Mouse (Mus musculus) brain, adult 10 weeks (tissue): ENCODE measurements around the gene Galc. TPM values are rescaled to one million over a fixed set of nuclear protein-coding genes. Genes with fewer than 3 reads are reported as not detected.

Experiments used
- polyA plus RNA-seq: library from polyadenylated mRNA; stranded (reverse); fragments of 350-450 nt; fragmentation: Illumina TruSeq; extraction: RNeasy Lipid Tissue Mini Kit (QIAGEN cat#74804); gene quantifications from one replicate; pipeline ENCODE4 v1.2.3, GENCODE M21; 2015; ENCODE audit warnings: low read depth, low replicate concordance

The Galc gene
- polyA plus RNA-seq, result 21.0 TPM

DNA sequence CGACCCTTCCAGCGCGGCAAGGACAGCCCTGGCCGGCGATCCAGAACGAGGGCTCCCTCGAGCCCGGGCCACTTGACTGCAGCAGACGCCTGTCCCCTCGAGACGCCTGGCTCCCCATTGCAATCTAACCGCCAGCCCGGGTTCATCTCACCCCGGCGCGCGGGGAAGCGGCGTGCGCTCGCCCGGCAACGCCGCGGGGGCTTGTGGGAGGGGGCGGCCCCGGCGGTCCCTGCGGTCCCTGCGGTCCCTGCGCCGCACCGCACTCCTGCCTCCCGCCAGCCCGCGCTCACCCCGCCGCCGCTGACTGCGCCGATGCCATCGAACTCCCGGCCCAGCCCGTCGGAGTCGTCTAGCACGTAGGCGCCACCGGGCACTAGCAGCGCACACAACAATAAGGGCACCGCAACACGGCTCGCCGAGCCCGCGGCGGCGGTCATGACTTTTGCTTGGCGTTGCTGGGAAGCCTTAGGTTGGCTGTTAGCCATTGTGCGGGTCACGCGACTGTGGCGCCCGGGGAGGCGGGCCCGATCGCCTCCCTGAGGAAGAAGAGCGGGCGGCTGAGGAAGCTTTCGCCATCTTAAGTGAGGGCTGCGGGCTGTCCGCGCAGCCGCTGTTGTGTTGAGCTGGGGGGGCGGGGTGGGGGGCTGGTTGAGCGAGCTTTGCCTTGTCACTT is at the start of gene Galc:
Gene Galc, minus strand, starts transcription at position 615 of the 673 bp plus-strand sequence.

DNA sequence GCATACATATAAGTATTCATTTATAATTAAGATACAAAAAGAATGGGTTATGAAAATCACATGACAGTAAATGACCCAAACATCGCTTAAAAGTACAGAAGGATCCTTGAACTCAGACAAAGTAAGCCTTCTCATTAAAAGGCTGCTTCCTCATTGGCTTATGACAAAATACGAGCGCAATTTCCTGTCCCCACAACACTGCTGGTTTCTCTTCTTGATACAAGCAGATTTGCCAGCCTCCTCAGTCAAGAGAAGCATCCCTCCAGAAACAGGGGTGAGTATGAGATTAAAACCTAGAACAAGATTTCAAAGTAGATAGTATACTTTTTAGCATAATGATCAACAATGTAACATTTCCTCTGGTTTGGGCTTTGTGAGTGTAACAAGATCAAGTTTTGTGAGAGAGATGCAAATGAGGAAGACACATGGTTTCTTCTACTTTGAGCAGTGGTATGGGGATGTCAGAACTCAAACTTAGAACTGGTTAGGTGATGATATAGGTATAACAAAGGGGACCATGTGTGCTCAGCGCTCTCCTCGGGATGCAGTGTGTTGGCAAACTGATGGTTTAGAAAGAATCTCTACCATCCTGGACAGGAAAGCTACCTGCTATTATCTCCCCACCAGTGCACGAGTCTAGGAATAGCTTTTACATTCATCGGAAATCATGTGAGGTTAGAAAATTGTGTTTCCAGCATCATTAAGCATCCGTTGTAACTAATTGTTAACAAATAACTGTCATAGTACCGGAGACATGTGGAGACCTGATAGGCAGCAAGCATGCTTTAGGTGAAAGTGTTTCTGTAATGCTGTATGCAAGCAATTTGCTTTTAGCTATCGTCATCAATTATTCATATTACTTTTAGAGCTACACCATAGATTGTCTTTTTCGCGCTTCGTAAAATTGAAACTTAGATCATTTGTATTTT is 9.4 kb upstream of the Galc start, which contains the start of gene Gpr65:
Gene Gpr65, plus strand, starts transcription at position 195 of the 929 bp plus-strand sequence.

Other genes with a start within 250 kb of the Galc start
- gene Gpr65, start 9.2 kb upstream of the Galc start, polyA plus RNA-seq, result not detected